In genomic region chr9:75515464-75516113, GRCm38 (mm10) we compare ENCODE assay signal across 8 mouse cellular contexts. TPM values are rescaled to one million over a fixed set of nuclear protein-coding genes. Genes with fewer than 3 reads are reported as not detected.
A peak's percentile ranks its signal among the peaks of the same experiment; 100 is the strongest.
DNase-seq lines count a peak whose midpoint lies in the region; ATAC-seq and TF ChIP-seq lines count a peak whose summit lies in the region.

No protein-coding gene starts in this region.

- no peak overlapping the region for H3K9ac ChIP-seq in liver, postnatal 0 days (replicated peaks)
- H3K9ac ChIP-seq in neural tube, embryonic 15.5 days (replicated peaks) = no peak overlapping the region

- H3K4me3 ChIP-seq in C2C12 (ENCODE audit: insufficient read depth, poor library complexity, severe bottlenecking) = no peak overlapping the region
- H3K4me3 ChIP-seq in liver, postnatal 0 days (ENCODE audit: low read depth, low read length) = no peak overlapping the region
- H3K4me3 ChIP-seq in neural tube, embryonic 15.5 days (replicated peaks) = no peak overlapping the region

- no peaks in the 10 kb centered on the region for H3K9me3 ChIP-seq in liver, postnatal 0 days (ENCODE audit: low read length)
- H3K9me3 ChIP-seq in neural tube, embryonic 15.5 days (replicated peaks) = no peaks in the 10 kb centered on the region

- no peaks in the 10 kb centered on the region for H3K4me1 ChIP-seq in liver, postnatal 0 days (ENCODE audit: insufficient read depth)
- 0 out of 2 replicates have a peak, but pooled peaks cover 8% of the 10 kb centered on the region for H3K4me1 ChIP-seq in neural tube, embryonic 15.5 days

- H3K36me3 ChIP-seq in C2C12 (ENCODE audit: control insufficient read depth, insufficient read depth) = peaks cover 7% of the 10 kb centered on the region
- H3K36me3 ChIP-seq in liver, postnatal 0 days (replicated peaks; ENCODE audit: insufficient read depth, low read length) = peaks cover 25% of the 10 kb centered on the region
- peaks cover 13% of the 10 kb centered on the region for H3K36me3 ChIP-seq in neural tube, embryonic 15.5 days

- no peak overlapping the region for H3K4me2 ChIP-seq in liver, postnatal 0 days (ENCODE audit: low read depth, low read length)
- H3K4me2 ChIP-seq in neural tube, embryonic 15.5 days = no peak overlapping the region

- TF ChIP-seq EP300 in liver, postnatal 0 days (IDR thresholded peaks at IDR 0.05; ENCODE audit: low read depth) = no peak

- no peak overlapping the region for H3ac ChIP-seq in C2C12 (ENCODE audit: control insufficient read depth, insufficient read length, low read depth)

- ATAC-seq in granulocyte monocyte progenitor cell, adult 5-6 weeks (replicated peaks; ENCODE audit: poor library complexity, severe bottlenecking) = peak; percentile 77
- no peak for ATAC-seq in liver, postnatal 0 days
- peak; percentile 86; the same call in 1 of the 2 replicates for ATAC-seq in neural tube, embryonic 15.5 days (ENCODE audit: low FRiP score)

- no peak overlapping the region for H3K27ac ChIP-seq in liver, postnatal 0 days (ENCODE audit: low read depth)
- H3K27ac ChIP-seq in neural tube, embryonic 15.5 days (replicated peaks) = no peak overlapping the region

- no peaks in the 10 kb centered on the region for H3K27me3 ChIP-seq in C2C12 (ENCODE audit: control insufficient read depth, insufficient read depth, insufficient read length)
- no peaks in the 10 kb centered on the region for H3K27me3 ChIP-seq in liver, postnatal 0 days (ENCODE audit: insufficient read depth, low read length)
- no peaks in the 10 kb centered on the region for H3K27me3 ChIP-seq in neural tube, embryonic 15.5 days (replicated peaks)

- H3K79me3 ChIP-seq in C2C12 (ENCODE audit: low read depth) = no peaks in the 10 kb centered on the region

- TF ChIP-seq CTCF in C2C12 (IDR thresholded peaks at IDR 0.05; ENCODE audit: control insufficient read depth, insufficient read depth, insufficient read length) = peak; percentile 36
- peak; percentile 82 for TF ChIP-seq CTCF in liver, postnatal 0 days (IDR thresholded peaks at IDR 0.05; ENCODE audit: low read depth)

- H3K79me2 ChIP-seq in C2C12 (ENCODE audit: control insufficient read depth, insufficient read depth) = no peaks in the 10 kb centered on the region

- peak; percentile 27 for DNase-seq in Muller cell, postnatal 12 days (ENCODE audit: inconsistent ontology term)
- peak; percentile 52 to 69 for DNase-seq in cerebellum, postnatal 36 days
- DNase-seq in kidney, postnatal 14 days = peak; percentile 48
- DNase-seq in liver, postnatal 0 days = no peak
- no peak for DNase-seq in spleen, postnatal 4 days (ENCODE audit: low spot score in 2 of 2)

- WGBS in liver, postnatal 0 days (ENCODE audit: insufficient replicate concordance) = 65% methylated on average over 12 of the region's 12 CpGs
- 67% methylated on average over 12 of the region's 12 CpGs for WGBS in neural tube, embryonic 15.5 days

TF ChIP-seq in C2C12, 6 proteins besides CTCF, POLR2A, EP300 and RAD21:
- TF ChIP-seq FOSL1 (IDR thresholded peaks at IDR 0.05; ENCODE audit: insufficient read depth, low read length, poor library complexity, severe bottlenecking) = no peak
- no peak for TF ChIP-seq MYOD1 (IDR thresholded peaks at IDR 0.05; ENCODE audit: control insufficient read depth, insufficient read length, low read depth)
- TF ChIP-seq USF1 (IDR thresholded peaks at IDR 0.05; ENCODE audit: low read depth) = no peak
- no peak for TF ChIP-seq MYOG (IDR thresholded peaks at IDR 0.05; ENCODE audit: control insufficient read depth, extremely low read depth, insufficient read length)
- no peak for TF ChIP-seq CEBPB (IDR thresholded peaks at IDR 0.05; ENCODE audit: low read depth)
- TF ChIP-seq MAX (IDR thresholded peaks at IDR 0.05) = no peak

RNA-seq across cellular contexts. Expression of gene Tmod3, which starts 43.9 kb away (rescaled TPM):
- polyA plus RNA-seq in C2C12 (2012; fragmentation: generic; extraction: Trizol) = 14.7 TPM
- 52.9 and 58.1 TPM in 2 replicates for total RNA-seq in granulocyte monocyte progenitor cell, adult 5-6 weeks (2014; fragmentation: Nextera tagmentation)
- 59.5 and 64.2 TPM in 2 replicates for total RNA-seq in granulocyte monocyte progenitor cell, adult 5-6 weeks (2017)
- polyA plus RNA-seq in liver, postnatal 0 days (2015; fragmentation: Nextera tagmentation; extraction: Ambion mirVana) = 24.9 and 30.6 TPM in 2 replicates
- 68.1 and 77.0 TPM in 2 replicates for polyA plus RNA-seq in neural tube, embryonic 15.5 days (2015; fragmentation: Nextera tagmentation; extraction: Ambion mirVana)

Comparison
In these comparisons a context has a peak if more than half of its experiments do, and no peak if none do; other contexts are left out.
1. DNase-seq: peak in Muller cell, postnatal 12 days (single experiment), cerebellum, postnatal 36 days (2 of 2) and kidney, postnatal 14 days (single experiment); none in liver, postnatal 0 days (single experiment) and spleen, postnatal 4 days (0 of 2).